Mouse (Mus musculus) B cell, adult 2 months (primary cell): ENCODE results near the gene Cd79b.

Experiments
- DNase-seq, 2 experiments: peaks; one replicate each; pipeline ENCODE4 v3.0.0; 2022

Gene Cd79b

GRCm38 (mm10) chr11:106271794-106272643, 42.5 kb downstream of the Cd79b start:
- DNase-seq: peak in 1 of 2 experiments; percentile 53

- DNase-seq: no peak
Observed at GRCm38 (mm10) chr11:106271131-106271793, 43.3 kb downstream of the Cd79b start.

GRCm38 (mm10) chr11:106269060-106269431, 45.5 kb downstream of the Cd79b start:
- DNase-seq: peak in 1 of 2 experiments; percentile 5

GRCm38 (mm10) chr11:106268326-106269059, 46.1 kb downstream of the Cd79b start:
- DNase-seq: no peak

- DNase-seq: no peak
Observed at GRCm38 (mm10) chr11:106267871-106268270, 46.7 kb downstream of the Cd79b start.

- DNase-seq: no peak
Observed at GRCm38 (mm10) chr11:106267311-106267852, 47.2 kb downstream of the Cd79b start.

- DNase-seq: no peak
Observed at GRCm38 (mm10) chr11:106266431-106266830, 48.1 kb downstream of the Cd79b start.

GRCm38 (mm10) chr11:106265570-106265969, 49.0 kb downstream of the Cd79b start:
- no peak for DNase-seq

- DNase-seq: no peak
Observed at GRCm38 (mm10) chr11:106264988-106265387, 49.6 kb downstream of the Cd79b start.

- no peak for DNase-seq
Observed at GRCm38 (mm10) chr11:106263963-106264362, 50.6 kb downstream of the Cd79b start.
